Mouse (Mus musculus): ENCODE data around the gene Snrpn. TPM values are rescaled to one million over a fixed set of nuclear protein-coding genes. Genes with fewer than 3 reads are reported as not detected.

Gene Snrpn
- total and polyA plus RNA-seq, 2 experiments from 2014 or later, result 398 to 847 TPM

GRCm38 (mm10) chr7:60003921-60004605 is 136.0 kb downstream of the Snrpn start:
- DNase-seq, result peak; percentile 70
- WGBS, result 48% methylated on average over 22 of the region's 22 CpGs
- TF ChIP-seq CTCF (IDR thresholded peaks at IDR 0.05; ENCODE audit: low read depth), result no peak
- H3K36me3 ChIP-seq (ENCODE audit: insufficient read depth), result no peaks in the 10 kb centered on the region
- H3K27ac ChIP-seq (ENCODE audit: low read depth, low read length), result peak overlapping the region; percentile 90
- no peaks in the 10 kb centered on the region for H3K4me1 ChIP-seq (ENCODE audit: insufficient read depth)
- H3K9ac ChIP-seq, result peak overlapping the region; percentile 68
- peak; percentile 85 for ATAC-seq
- H3K27me3 ChIP-seq (ENCODE audit: insufficient read depth, low read length), result no peaks in the 10 kb centered on the region
- 0 out of 2 replicates have a peak, but pooled peaks cover 4% of the 10 kb centered on the region for H3K9me3 ChIP-seq (ENCODE audit: low read length)
- H3K4me3 ChIP-seq (ENCODE audit: low read depth, low read length), result peak overlapping the region; percentile 55
- H3K4me2 ChIP-seq (ENCODE audit: low read depth), result peak overlapping the region; percentile 40

GRCm38 (mm10) chr7:60003006-60003865 is 136.8 kb downstream of the Snrpn start:
- H3K27me3 ChIP-seq (ENCODE audit: insufficient read depth, low read length), result no peaks in the 10 kb centered on the region
- 51% methylated on average over 12 of the region's 12 CpGs for WGBS
- H3K27ac ChIP-seq (ENCODE audit: low read depth, low read length), result peak overlapping the region; percentile 90
- H3K9ac ChIP-seq, result peak overlapping the region; percentile 68
- TF ChIP-seq CTCF (IDR thresholded peaks at IDR 0.05; ENCODE audit: low read depth), result no peak
- DNase-seq (peak; percentile 89), ATAC-seq (peak; percentile 82)
- H3K9me3 ChIP-seq (ENCODE audit: low read length), result 0 out of 2 replicates have a peak, but pooled peaks cover 4% of the 10 kb centered on the region
- H3K4me2 ChIP-seq (ENCODE audit: low read depth), result peak overlapping the region; percentile 40
- no peaks in the 10 kb centered on the region for H3K4me1 ChIP-seq (ENCODE audit: insufficient read depth)
- no peaks in the 10 kb centered on the region for H3K36me3 ChIP-seq (ENCODE audit: insufficient read depth)
- H3K4me3 ChIP-seq (ENCODE audit: low read depth, low read length), result peak overlapping the region; percentile 55

- Histone ChIP-seq H3K27ac (ENCODE audit: low read depth, low read length) (no peak overlapping the region), H3K27me3 (ENCODE audit: insufficient read depth, low read length) (no peaks in the 10 kb centered on the region), H3K9ac (no peak overlapping the region), H3K36me3 (ENCODE audit: insufficient read depth) (no peaks in the 10 kb centered on the region), H3K4me3 (ENCODE audit: low read depth, low read length) (no peak overlapping the region), H3K4me2 (ENCODE audit: low read depth) (no peak overlapping the region), H3K9me3 (ENCODE audit: low read length) (no peaks in the 10 kb centered on the region), H3K4me1 (ENCODE audit: insufficient read depth) (no peaks in the 10 kb centered on the region)
- no peak for TF ChIP-seq CTCF (IDR thresholded peaks at IDR 0.05; ENCODE audit: low read depth)
- DNase-seq, result no peak
- 69% methylated on average over 1 of the region's 1 CpGs for WGBS
- no peak for ATAC-seq
These were observed 161.4 kb downstream of the Snrpn start for GRCm38 (mm10) chr7:59978646-59979045.

Other genes with a start within 250 kb of the Snrpn start
- not detected in 2 replicates for gene Snurf, start 135.2 kb downstream of the Snrpn start, total RNA-seq (2014; rRNA removed)
- gene Snurf, start 135.2 kb downstream of the Snrpn start, polyA plus RNA-seq (2015; fragmentation: Nextera tagmentation; extraction: Ambion mirVana), result 493 and 601 TPM in 2 replicates
- gene Gm38393, start 135.2 kb downstream of the Snrpn start, total RNA-seq (2014; rRNA removed), result 59.7 and 81.3 TPM in 2 replicates
- gene Gm38393, start 135.2 kb downstream of the Snrpn start, polyA plus RNA-seq (2015; fragmentation: Nextera tagmentation; extraction: Ambion mirVana), result 1.3 and 1.9 TPM in 2 replicates